Mouse (Mus musculus) ovary, postnatal 14 days (tissue): ENCODE data around the gene Shcbp1.
"Not testable (repeated sequence)": the region's sequence is repeated elsewhere in the genome, so short reads cannot be mapped to it uniquely, and the experiment has no call there.

Source experiments
- DNase-seq: peaks from one replicate; pipeline ENCODE4 v3.0.0; 2022; ENCODE audit warnings: low spot score

The Shcbp1 gene

GRCm38 (mm10) chr8:4779254-4780055 lies at the start of gene Shcbp1:
Gene Shcbp1 (minus strand): TSS chr8:4779567.
- DNase-seq: peak; percentile 86

DNA sequence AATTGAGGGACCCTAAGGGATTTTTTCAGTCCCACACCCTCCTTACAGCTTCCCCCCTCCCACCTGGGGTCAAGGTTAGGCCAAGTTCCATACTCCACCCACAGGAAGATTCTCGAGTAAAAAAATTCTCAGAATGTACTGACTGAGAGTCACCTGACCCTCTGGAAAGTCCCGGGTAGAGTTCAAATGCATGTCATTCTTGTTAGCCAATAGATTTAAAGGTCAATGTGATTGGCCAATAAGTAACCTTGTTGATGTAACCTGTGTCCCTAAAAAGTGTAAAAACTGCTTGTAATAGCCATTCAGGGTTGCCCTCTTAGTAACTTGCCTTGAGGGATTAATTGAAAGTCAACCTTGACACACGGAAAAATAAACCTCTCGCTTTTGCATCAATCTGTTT lies 29.5 kb upstream of the Shcbp1 start:
- DNase-seq: no peak

- peak; percentile 10 for DNase-seq
Observed at GRCm38 (mm10) chr8:4800524-4801122, 21.3 kb upstream of the Shcbp1 start.

DNA sequence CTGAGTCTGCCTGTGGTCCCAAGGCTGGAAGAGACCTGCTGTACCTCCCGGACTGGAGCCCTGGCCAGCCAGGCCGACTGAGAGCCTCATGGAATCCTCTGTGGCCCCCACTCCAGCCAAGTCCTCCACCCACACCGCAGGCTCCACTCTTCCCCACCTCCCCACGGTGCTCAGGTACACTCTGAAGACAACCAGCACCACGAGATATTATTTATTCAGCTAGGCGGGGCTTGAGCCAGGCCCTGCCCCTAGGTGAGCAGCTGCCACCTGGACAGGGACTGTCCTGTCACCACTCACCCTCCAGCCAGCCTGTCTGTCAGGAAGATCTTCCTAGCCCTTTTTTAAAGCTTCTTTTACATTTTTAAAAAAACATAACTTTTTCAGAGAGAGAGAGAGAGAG lies 1.1 kb downstream of the Shcbp1 start:
- DNase-seq: no peak

- DNase-seq: no peak
Observed at GRCm38 (mm10) chr8:4764751-4765150, 14.6 kb downstream of the Shcbp1 start.

GRCm38 (mm10) chr8:4753048-4753447 lies 26.3 kb downstream of the Shcbp1 start:
- no peak for DNase-seq

GRCm38 (mm10) chr8:4730942-4731341 lies 48.4 kb downstream of the Shcbp1 start:
- no peak for DNase-seq

GRCm38 (mm10) chr8:4715546-4715945 lies 63.8 kb downstream of the Shcbp1 start:
- DNase-seq: no peak

DNA sequence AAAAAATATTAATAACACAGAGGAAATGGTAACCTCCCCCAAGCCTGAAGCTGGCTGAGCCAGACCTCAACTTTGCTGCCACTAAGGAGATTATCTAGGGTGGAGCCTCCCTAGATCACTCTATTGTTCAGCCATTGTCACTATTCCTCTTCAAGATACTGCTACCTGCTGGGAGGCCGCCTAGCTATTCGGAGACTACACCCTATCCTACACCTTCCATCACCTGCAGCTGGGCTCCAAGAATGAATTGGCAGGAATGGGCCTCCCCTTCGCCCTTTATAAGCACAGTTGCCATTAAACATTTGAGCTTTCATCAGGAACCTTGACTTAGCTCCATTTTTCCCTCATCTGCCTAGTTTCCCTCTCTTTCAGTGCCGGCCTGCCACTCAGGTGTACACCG lies 71.0 kb downstream of the Shcbp1 start:
- not testable (repeated sequence) for DNase-seq

- DNase-seq: not testable (repeated sequence)
Observed at GRCm38 (mm10) chr8:4707916-4708315, 71.5 kb downstream of the Shcbp1 start.

DNA sequence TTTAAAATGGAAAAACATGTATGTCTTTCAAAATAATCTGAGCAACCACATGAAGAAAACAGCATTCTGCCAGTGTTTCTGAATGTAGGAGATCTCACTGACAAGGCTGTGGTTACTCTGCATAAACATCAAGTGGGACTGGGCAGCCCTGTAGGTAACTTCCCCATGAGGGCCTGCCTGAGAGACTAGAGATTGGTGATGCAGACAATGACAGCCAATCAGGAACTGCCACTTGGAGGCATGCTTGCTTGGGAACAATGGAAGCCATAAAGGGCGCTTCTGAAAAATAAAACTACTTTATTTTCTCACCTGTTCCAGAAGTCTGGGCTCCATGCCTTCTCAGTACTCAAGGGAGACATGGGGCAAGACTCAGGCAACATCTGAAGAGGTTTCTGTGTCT lies 87.7 kb downstream of the Shcbp1 start:
- DNase-seq: no peak
